Mouse (Mus musculus): ENCODE measurements around the gene Wars.

Gene Wars

DNA sequence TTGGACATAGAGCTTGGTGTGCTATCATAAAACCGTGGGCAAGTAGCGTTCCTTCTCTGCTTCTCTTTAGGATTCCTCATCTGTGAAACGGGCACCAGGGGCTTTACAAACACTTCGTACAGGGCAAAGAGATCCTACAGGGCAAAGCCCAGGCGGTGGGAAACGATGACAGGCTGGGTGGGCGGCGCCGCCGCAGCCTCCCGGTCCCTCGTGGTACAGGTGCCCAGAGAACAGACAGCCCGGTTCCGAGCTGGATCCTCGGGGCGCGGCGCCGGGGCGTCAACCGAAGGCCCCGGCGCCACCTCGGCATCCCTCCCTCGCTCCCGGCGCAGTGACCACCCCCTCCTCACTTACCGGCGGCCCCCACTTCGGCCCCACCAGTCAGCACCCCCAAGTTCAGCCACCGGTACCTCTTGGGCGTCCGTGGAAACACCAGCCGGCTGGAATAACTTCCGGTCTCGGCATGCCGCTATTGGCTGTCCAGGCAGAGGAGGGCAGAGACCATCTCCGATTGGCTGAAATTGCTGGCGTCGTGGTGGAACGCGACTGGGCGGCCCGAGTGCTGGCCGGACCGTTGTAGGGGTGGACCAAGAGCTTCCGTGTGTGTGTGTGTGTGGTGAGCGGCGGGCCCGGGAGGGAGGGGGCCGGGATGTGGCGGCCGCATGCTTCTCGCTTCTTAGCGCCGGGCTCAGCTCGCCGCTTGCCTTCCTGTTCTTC lies at the start of gene Wars:
Gene Wars, minus strand, starts transcription at position 460 of the 717 bp plus-strand sequence.
- peak; percentile 98 to 99 for DNase-seq (ENCODE audit: low spot score in 2 of 2)

DNA sequence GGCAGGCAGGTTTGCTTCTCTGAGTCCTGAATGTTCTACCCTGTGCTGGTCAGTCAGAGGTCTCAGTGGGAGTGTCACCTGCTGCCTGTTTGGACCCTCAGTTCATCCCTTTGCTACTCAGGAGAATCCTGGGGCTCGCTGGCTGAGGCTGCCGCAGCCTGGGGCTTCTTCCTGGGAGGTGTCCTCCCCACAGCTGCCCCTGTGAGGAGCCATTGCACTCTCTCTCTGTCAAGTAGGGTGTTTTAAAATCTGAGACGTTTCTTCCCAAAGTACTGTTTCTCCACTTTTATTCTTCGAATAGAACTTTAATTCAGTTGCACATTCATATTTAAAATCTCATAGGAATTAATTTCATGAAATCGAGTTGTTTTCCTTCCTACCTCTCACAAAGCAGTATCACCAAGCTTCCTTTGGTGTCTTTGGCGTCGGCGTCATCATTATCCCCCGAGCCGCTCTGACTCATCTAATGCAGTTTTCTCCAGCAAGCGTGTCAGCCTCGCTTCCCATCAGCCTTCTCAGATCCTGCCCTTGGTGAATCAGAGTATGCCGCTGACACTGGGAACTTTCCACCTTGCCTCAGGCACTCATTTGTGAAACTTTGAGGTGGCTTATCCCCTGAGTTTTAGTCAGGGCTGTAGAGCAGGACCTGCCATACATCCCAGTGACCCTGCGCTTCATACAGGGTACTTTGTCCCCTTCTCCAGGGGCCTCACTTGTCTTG lies 48.4 kb upstream of the Wars start:
- DNase-seq (ENCODE audit: low spot score in 2 of 2), result no peak

- no peak for DNase-seq (ENCODE audit: low spot score in 2 of 2)
Observed at GRCm38 (mm10) chr12:108941282-108941681, 47.3 kb upstream of the Wars start.

DNA sequence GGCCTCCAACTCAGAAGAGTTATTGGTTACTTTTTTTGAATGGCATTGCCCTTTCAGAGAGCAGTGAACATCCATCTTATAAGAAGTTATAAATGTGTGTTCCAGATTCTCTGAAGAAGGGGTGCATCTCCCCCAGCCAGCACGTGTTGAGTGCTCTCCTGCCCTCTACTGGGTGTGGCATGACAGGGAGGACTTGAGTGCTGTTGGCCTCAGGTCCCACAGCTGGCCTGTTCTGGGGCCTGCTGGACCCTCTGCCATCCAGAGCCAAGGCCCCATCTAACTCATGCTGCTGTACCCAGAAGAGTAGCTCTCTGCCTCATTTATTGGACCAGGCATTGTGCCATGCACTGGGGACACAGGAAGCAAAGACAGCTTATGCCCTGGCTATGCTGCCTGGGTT lies 46.3 kb upstream of the Wars start:
- no peak for DNase-seq (ENCODE audit: low spot score in 2 of 2)

GRCm38 (mm10) chr12:108939317-108939716 lies 45.3 kb upstream of the Wars start:
- DNase-seq (ENCODE audit: low spot score in 2 of 2), result no peak

DNA sequence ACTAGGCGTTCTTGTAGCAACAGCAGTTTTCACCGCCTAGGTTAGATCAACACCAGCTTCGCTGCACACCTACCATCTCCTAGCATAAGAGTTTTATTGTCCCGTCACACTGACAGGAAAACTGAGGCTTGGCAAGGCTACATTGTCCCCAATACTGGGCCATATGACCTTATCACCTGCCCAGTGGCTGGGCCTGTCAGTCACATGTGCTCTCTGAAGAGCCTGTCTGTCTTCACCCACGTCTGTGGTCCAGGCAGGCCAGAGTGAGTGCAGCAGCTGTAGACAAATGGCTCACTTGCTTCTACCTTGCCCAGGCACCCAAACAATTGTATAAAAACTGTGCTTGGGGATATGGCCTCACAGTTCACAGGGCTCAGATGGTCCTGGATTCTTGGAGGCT lies 44.9 kb upstream of the Wars start:
- no peak for DNase-seq (ENCODE audit: low spot score in 2 of 2)

GRCm38 (mm10) chr12:108937506-108937905 lies 43.5 kb upstream of the Wars start:
- DNase-seq (ENCODE audit: low spot score in 2 of 2), result no peak

DNA sequence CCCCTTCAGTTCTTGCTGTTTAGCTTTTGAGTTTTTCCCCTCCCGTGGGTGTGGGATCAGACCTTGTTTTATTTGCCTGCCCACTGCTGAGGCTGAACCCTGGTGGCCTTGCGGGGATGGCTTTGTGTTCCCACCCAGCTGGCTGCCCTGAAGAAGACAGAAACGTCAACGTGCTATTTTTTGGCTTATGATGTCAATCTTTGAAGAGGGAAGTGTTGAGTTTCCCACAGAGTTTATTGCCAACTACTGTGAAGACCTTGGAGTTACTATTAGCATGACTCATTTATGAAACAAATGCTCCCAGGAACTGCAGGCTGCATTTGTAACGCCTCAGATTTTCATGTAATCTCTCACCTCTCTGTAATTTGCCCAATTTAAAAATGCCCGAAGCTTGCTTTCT lies 42.9 kb upstream of the Wars start:
- no peak for DNase-seq (ENCODE audit: low spot score in 2 of 2)

DNA sequence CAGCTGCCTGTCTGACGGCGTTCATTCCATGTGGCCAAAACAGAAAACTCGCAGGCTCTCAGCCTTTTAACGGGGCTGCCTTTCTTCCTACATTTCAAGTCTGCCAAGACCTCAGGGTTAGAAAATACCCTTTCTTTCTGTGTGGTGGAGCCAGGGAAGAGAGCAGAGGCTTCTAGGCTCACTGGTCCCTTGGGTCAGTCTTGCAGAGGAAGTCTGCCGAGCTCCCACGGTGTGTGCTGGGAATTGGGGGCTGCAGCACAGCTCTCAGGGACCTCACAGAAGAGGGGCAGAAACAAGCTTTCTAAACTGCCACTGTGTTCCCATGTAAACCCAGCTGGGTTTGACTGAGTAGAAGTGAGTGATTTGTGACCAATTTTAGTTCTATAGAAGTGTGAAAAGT lies 40.3 kb upstream of the Wars start:
- DNase-seq (ENCODE audit: low spot score in 2 of 2), result no peak

DNA sequence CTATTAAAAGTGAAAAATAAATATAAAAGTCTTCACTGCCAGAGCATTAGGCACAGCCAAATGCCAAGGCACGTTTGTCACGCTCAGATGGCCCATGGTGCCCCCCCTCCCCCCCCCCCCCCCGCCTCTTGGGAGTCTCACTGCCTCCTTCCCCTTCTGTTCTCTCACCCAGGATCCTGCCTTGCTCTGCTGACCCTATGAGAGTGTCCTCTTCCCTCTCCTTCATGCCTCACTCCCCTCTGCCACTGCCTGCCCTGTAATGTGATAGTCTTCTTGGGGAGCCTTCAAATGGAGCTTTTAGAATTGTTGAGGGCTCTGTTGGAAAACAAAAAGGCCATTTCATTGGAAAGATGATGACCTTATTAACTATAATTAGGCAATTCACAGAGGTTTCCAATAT lies 38.1 kb upstream of the Wars start:
- no peak for DNase-seq (ENCODE audit: low spot score in 2 of 2)

DNA sequence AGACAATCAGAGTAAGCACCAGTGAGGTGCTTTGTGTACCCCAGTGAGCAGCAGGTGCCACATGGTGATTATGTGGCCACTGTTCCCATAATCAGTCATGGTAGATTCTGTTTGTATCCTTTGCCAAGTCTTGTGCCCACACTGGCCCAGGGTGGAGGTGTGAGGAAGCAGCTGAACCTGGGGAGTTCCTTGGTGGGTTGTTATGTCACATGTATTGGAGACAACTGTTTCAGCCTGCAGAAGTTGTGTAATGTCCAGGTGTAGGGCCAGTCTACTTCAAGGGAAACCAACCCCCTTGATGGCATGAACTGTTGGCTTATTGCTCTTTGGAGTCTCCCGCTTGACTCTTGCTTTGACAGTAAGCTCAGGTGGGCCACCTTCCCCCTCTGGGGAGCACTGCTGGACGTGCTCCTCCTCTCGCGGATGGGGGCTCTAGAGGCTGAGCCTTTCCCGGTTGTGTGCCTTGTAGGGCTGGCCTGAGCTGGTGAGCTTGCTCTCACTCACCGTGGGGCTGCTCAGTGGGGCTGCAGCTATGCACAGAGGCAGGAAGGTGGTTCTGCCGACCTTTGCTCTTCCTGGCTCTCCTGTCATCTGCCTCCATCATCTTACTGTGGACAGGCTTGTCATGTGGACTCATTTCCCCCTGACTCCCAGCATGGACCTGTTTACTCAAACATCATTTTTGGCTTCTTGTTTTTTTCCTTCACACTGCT lies 37.5 kb upstream of the Wars start:
- DNase-seq (ENCODE audit: low spot score in 2 of 2), result no peak

GRCm38 (mm10) chr12:108929475-108929874 lies 35.5 kb upstream of the Wars start:
- no peak for DNase-seq (ENCODE audit: low spot score in 2 of 2)

DNA sequence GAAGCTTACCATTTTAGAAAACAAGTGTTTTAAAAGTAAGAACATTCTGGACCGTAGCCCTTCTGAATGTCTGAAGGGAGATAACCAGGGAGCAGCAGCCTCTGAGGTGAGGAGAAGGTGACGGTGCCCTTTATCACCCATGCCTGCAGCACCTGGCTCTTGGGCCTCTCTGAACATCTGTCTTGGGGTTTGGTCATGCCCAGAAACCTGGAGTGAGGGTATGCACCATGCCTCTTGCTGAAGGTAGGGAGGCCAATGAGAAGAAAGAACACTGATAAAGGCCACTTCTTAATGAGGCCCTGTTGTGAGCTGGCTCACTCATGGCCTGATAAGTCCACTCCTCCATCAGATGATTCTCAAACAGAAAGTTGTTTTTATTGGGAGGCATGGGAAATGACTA lies 34.3 kb upstream of the Wars start:
- no peak for DNase-seq (ENCODE audit: low spot score in 2 of 2)

GRCm38 (mm10) chr12:108926606-108927111 lies 32.7 kb upstream of the Wars start:
- no peak for DNase-seq (ENCODE audit: low spot score in 2 of 2)

DNA sequence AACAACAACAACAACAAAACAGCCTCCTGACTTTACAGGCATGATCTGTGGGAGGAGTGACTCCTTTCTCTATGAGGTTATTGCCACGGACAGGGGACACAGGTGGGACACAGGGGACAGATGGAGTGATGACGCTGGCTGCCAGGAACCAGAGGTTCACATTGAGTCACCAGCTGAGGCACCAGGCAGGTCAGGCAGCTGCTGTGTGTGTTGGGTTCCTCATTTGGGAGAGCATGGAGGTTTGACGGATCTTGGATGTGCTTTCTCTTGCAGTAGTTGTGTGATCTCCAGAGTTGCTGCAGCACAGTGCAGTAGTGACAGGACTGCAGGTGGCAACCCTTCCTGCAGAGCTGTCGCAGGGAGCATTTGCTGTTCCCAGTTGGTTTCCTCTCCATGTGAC lies 24.8 kb upstream of the Wars start:
- DNase-seq (ENCODE audit: low spot score in 2 of 2), result no peak

DNA sequence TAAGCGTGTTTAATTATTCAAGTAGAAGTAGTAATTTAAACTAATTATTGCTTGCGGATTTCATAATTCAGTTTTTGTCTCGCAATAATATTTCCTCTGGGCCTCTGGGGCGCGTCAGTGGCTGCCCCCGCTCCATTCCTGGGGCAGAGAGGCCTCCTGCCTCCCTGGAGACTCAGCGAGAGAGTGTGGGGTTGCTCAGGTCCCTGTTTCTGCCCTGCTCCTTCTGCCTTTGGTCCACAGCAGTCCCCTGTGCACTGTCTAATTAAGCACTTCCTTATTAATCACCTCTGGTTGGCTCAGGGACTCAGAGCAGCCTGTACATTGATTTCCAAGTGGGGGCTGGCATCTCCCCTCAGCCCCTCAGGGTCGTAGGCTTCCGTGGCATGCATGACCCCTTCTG lies 23.5 kb upstream of the Wars start:
- no peak for DNase-seq (ENCODE audit: low spot score in 2 of 2)

DNA sequence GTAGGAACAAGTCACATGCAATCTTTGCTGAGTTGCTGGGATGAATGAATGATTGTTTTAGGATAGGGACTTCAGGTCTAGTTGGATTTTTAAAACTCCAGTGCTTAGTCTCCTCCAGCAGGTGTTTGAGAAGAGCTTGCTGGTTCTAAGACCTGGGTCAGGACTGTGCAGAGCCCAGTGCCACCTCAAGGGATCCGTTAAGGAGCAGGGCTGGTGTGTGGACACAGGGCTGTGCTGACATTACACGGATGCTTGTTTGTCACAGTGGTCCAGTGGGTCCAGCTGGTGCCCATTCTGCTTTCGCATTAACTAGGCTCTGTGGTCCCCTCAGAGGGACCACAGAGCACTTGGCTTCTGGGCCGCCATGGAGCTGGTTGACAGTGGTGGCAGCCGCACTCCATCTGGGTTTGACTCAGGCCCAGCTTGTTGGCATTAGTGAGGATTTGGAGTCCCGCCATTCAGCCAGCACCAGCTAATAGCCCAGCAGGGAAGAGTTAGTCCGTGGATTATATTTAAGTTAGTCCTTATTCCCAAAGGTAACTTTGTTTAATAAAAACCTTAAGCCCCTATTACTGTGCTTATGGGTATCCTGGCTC lies 22.6 kb upstream of the Wars start:
- peak; percentile 73 to 77 for DNase-seq (ENCODE audit: low spot score in 2 of 2)

DNA sequence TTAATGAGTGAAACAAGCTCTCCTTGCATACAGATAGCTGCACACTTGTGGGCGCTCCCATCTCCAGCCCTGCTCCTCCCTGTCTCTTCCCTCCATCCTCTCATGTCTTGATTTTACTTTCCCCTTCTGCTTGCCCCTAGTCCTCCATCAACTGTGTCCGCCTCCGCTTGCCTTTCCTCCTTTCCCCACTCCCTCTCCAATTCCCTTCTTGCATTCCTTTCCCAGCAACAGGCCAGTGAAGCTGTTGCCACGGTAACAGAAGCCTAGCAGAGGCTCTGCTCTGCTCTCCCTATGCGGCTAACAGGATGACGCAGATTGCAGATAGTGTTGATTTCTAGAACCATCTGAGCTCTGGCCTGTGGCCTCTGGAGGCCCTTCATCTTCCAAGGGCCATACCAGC lies 21.9 kb upstream of the Wars start:
- DNase-seq (ENCODE audit: low spot score in 2 of 2), result peak; percentile 79 to 90

- DNase-seq (ENCODE audit: low spot score in 2 of 2), result no peak
Observed at GRCm38 (mm10) chr12:108914709-108915340, 20.9 kb upstream of the Wars start.

GRCm38 (mm10) chr12:108914198-108914597 lies 20.2 kb upstream of the Wars start:
- DNase-seq (ENCODE audit: low spot score in 2 of 2), result no peak

GRCm38 (mm10) chr12:108912442-108912841 lies 18.5 kb upstream of the Wars start:
- DNase-seq (ENCODE audit: low spot score in 2 of 2), result no peak

Measured in right cerebral cortex, postnatal 10 days (tissue).